Mouse (Mus musculus) lung, embryonic 14.5 days (tissue): Measurements from ENCODE around the gene Chpt1. TPM values are rescaled to one million over a fixed set of nuclear protein-coding genes. Genes with fewer than 3 reads are reported as not detected.
"Not testable (repeated sequence)": the region's sequence is repeated elsewhere in the genome, so short reads cannot be mapped to it uniquely, and the experiment has no call there.

Experiments
- ATAC-seq: fragments of 200-750 bp; cut with Nextera tagmentation; 2 replicates; pipeline ENCODE4 v1.8.0; 2017; ENCODE audit warnings: mild to moderate bottlenecking, moderate TSS enrichment, moderate library complexity; ENCODE audit not compliant: insufficient read depth
- DNase-seq: peaks from one replicate; pipeline ENCODE4 v3.0.0-alpha.2; 2015
- H3K27ac ChIP-seq: fragments of 300-500 bp; sonication (generic); 2 replicates; pipeline ENCODE4 v1.5.1; 2014; ENCODE audit warnings: low read depth, mild to moderate bottlenecking, moderate library complexity
- H3K27me3 ChIP-seq: fragments of 300-500 bp; sonication (generic); 2 replicates; pipeline ENCODE4 v1.6.1; 2014; ENCODE audit warnings: low read length, control low read depth; ENCODE audit not compliant: insufficient read depth
- H3K36me3 ChIP-seq: fragments of 300-500 bp; sonication (generic); 2 replicates; pipeline ENCODE4 v1.6.1; 2014; ENCODE audit warnings: control low read depth; ENCODE audit not compliant: insufficient read depth
- H3K4me1 ChIP-seq: fragments of 300-500 bp; sonication (generic); 2 replicates; pipeline ENCODE4 v1.6.1; 2014; ENCODE audit warnings: antibody characterized with exemption, control low read depth; ENCODE audit not compliant: insufficient read depth
- H3K4me2 ChIP-seq: fragments of 300-500 bp; sonication (generic); 2 replicates; pipeline ENCODE4 v1.6.1; 2014; ENCODE audit warnings: mild to moderate bottlenecking
- H3K4me3 ChIP-seq: fragments of 300-500 bp; sonication (generic); 2 replicates; pipeline ENCODE4 v1.5.1; 2014; ENCODE audit warnings: low read depth, low read length
- H3K9ac ChIP-seq: fragments of 300-500 bp; sonication (generic); 2 replicates; pipeline ENCODE4 v1.6.1; 2014
- H3K9me3 ChIP-seq: fragments of 300-500 bp; sonication (generic); 2 replicates; pipeline ENCODE4 v1.6.1; 2016; ENCODE audit warnings: low read depth, low read length, control low read depth
- CTCF ChIP-seq: IDR thresholded peaks from 2 replicates; pipeline ENCODE4 v1.5.1; 2016; ENCODE audit warnings: antibody characterized with exemption, low read depth
- WGBS: fragments of 180-500 bp; shearing (Covaris S2); extraction: QIAGEN DNeasy Blood & Tissue Kit; methylation state at CpG from one replicate; pipeline ENCODE4 v1.1.7; 2014; 5-methylcytosine and 5-hydroxymethylcytosine counted together
- polyA plus RNA-seq: library from polyadenylated mRNA; unstranded; fragments of >200 nt; fragmentation: Nextera tagmentation; extraction: Ambion mirVana; gene quantifications from 2 replicates; pipeline ENCODE4 v1.2.1, GENCODE M21; 2014

The Chpt1 gene
- polyA plus RNA-seq, 1 experiment from 2014 or later: 40.5 TPM

- Histone ChIP-seq H3K4me2 (no peak overlapping the region), H3K27ac (no peak overlapping the region), H3K4me1 (no peaks in the 10 kb centered on the region), H3K9me3 (no peaks in the 10 kb centered on the region), H3K27me3 (no peaks in the 10 kb centered on the region), H3K36me3 (no peaks in the 10 kb centered on the region), H3K9ac (no peak overlapping the region), H3K4me3 (no peak overlapping the region)
- ATAC-seq: no peak
- 69% methylated on average over 4 of the region's 4 CpGs for WGBS
- TF ChIP-seq CTCF: no peak
- DNase-seq: no peak
These were observed 8.8 kb downstream of the Chpt1 start for GRCm38 (mm10) chr10:88494959-88495587.

GRCm38 (mm10) chr10:88492658-88493057, 11.2 kb downstream of the Chpt1 start:
- no peak overlapping the region for H3K4me3 ChIP-seq
- H3K4me1 ChIP-seq: no peaks in the 10 kb centered on the region
- no peaks in the 10 kb centered on the region for H3K27me3 ChIP-seq
- WGBS: 73% methylated on average over 8 of the region's 8 CpGs
- no peaks in the 10 kb centered on the region for H3K36me3 ChIP-seq
- TF ChIP-seq CTCF: no peak
- no peaks in the 10 kb centered on the region for H3K9me3 ChIP-seq
- H3K4me2 ChIP-seq: no peak overlapping the region
- no peak overlapping the region for H3K9ac ChIP-seq
- ATAC-seq (no peak), DNase-seq (no peak)
- no peak overlapping the region for H3K27ac ChIP-seq

- Histone ChIP-seq H3K4me1 (no peaks in the 10 kb centered on the region), H3K9me3 (no peaks in the 10 kb centered on the region), H3K27me3 (no peaks in the 10 kb centered on the region), H3K27ac (no peak overlapping the region), H3K4me2 (no peak overlapping the region), H3K4me3 (no peak overlapping the region), H3K9ac (no peak overlapping the region), H3K36me3 (no peaks in the 10 kb centered on the region)
- TF ChIP-seq CTCF: no peak
- WGBS: 67% methylated on average over 7 of the region's 7 CpGs
- ATAC-seq (no peak), DNase-seq (no peak)
These were observed 12.2 kb downstream of the Chpt1 start for GRCm38 (mm10) chr10:88491632-88492031.

- Histone ChIP-seq H3K36me3 (no peaks in the 10 kb centered on the region), H3K4me3 (no peak overlapping the region), H3K9me3 (no peaks in the 10 kb centered on the region), H3K9ac (no peak overlapping the region), H3K27ac (no peak overlapping the region), H3K4me2 (no peak overlapping the region), H3K27me3 (no peaks in the 10 kb centered on the region), H3K4me1 (no peaks in the 10 kb centered on the region)
- ATAC-seq: no peak
- WGBS: 83% methylated on average over 5 of the region's 5 CpGs
- no peak for DNase-seq
- TF ChIP-seq CTCF: no peak
These were observed 15.2 kb downstream of the Chpt1 start for GRCm38 (mm10) chr10:88488629-88489028.

GRCm38 (mm10) chr10:88482866-88483265, 21.0 kb downstream of the Chpt1 start:
- H3K36me3 ChIP-seq, H3K4me2 ChIP-seq, ATAC-seq, H3K4me3 ChIP-seq, H3K9me3 ChIP-seq, DNase-seq, H3K27me3 ChIP-seq, H3K4me1 ChIP-seq, H3K9ac ChIP-seq, H3K27ac ChIP-seq: not testable (repeated sequence)
- WGBS: 89% methylated on average over 10 of the region's 10 CpGs

- H3K36me3 ChIP-seq: no peaks in the 10 kb centered on the region
- DNase-seq (no peak), ATAC-seq (no peak)
- no peak for TF ChIP-seq CTCF
- H3K27ac ChIP-seq: no peak overlapping the region
- H3K4me1 ChIP-seq: no peaks in the 10 kb centered on the region
- no peaks in the 10 kb centered on the region for H3K9me3 ChIP-seq
- no peak overlapping the region for H3K9ac ChIP-seq
- 71% methylated on average over 18 of the region's 18 CpGs for WGBS
- H3K4me3 ChIP-seq: no peak overlapping the region
- no peak overlapping the region for H3K4me2 ChIP-seq
- H3K27me3 ChIP-seq: no peaks in the 10 kb centered on the region
These were observed 43.6 kb downstream of the Chpt1 start for GRCm38 (mm10) chr10:88460122-88460820.

GRCm38 (mm10) chr10:88459502-88459992, 44.3 kb downstream of the Chpt1 start, which contains the start of gene Sycp3:
Gene Sycp3 (plus strand): TSS chr10:88459569.
- Histone ChIP-seq H3K9me3 (no peaks in the 10 kb centered on the region), H3K4me2 (no peak within 1 kb of the TSS), H3K4me1 (no peaks in the 10 kb centered on the region), H3K36me3 (no peaks in the 10 kb centered on the region), H3K27ac (no peak within 1 kb of the TSS), H3K9ac (no peak within 1 kb of the TSS), H3K4me3 (no peak within 1 kb of the TSS), H3K27me3 (no peaks in the 10 kb centered on the region)
- ATAC-seq: 0 out of 2 replicates have a peak, but pooled peaks have one; percentile 10
- no peak for DNase-seq
- TF ChIP-seq CTCF: no peak
- WGBS: 77% methylated on average over 33 of the region's 33 CpGs
